Mouse (Mus musculus): ENCODE measurements around the gene Nelfb. TPM values are rescaled to one million over a fixed set of nuclear protein-coding genes. Genes with fewer than 3 reads are reported as not detected.

The Nelfb gene
- polyA plus RNA-seq, 1 experiment from 2014 or later = 137 TPM

GRCm38 (mm10) chr2:25185625-25186574 is 25.4 kb downstream of the Nelfb start:
- Histone ChIP-seq H3K9me3 (replicated peaks) (no peaks in the 10 kb centered on the region), H3K36me3 (no peaks in the 10 kb centered on the region), H3K4me1 (peaks cover 34% of the 10 kb centered on the region), H3K4me3 (peak overlapping the region; percentile 60), H3K27me3 (ENCODE audit: low read depth, poor library complexity, severe bottlenecking) (peaks cover 65% of the 10 kb centered on the region), H3K27ac (peak overlapping the region; percentile 89)
- DNase-seq (ENCODE audit: low spot score) = peak; percentile 85
- under 1% methylated on average over 64 of the region's 64 CpGs for WGBS

- whole genome bisulfite sequencing = 95% methylated on average over 7 of the region's 7 CpGs
- peak; percentile 23 for DNase-seq (ENCODE audit: low spot score)
- Histone ChIP-seq H3K4me1 (peaks cover 48% of the 10 kb centered on the region), H3K27ac (no peak overlapping the region), H3K4me3 (no peak overlapping the region), H3K27me3 (ENCODE audit: low read depth, poor library complexity, severe bottlenecking) (peaks cover 79% of the 10 kb centered on the region), H3K9me3 (replicated peaks) (no peaks in the 10 kb centered on the region), H3K36me3 (no peaks in the 10 kb centered on the region)
Measured at GRCm38 (mm10) chr2:25184496-25184895, 26.8 kb downstream of the Nelfb start.

DNA sequence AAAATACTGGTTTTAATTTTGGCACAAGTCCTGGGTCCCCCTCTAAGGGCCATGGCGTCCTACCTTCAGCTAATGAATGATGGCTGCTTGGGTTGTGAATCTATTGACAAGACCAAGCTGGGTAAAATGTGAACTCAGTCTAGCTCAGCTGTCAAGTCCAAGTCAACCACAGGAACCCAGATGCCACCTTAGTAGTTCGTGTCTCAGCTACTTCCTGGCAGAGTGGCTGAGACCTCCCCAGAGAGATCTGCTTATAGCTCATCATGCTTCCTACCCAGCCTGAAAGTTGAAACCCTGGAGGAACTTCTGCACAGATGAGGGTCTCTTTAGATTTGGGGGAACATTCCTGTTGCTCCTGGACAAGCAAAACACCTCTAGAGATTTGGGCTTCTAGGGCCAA is 28.0 kb downstream of the Nelfb start:
- Histone ChIP-seq H3K4me1 (peaks cover 60% of the 10 kb centered on the region), H3K27ac (no peak overlapping the region), H3K4me3 (no peak overlapping the region), H3K27me3 (ENCODE audit: low read depth, poor library complexity, severe bottlenecking) (peaks cover 91% of the 10 kb centered on the region), H3K36me3 (no peaks in the 10 kb centered on the region), H3K9me3 (replicated peaks) (no peaks in the 10 kb centered on the region)
- peak; percentile 25 for DNase-seq (ENCODE audit: low spot score)
- 72% methylated on average over 2 of the region's 2 CpGs for WGBS

GRCm38 (mm10) chr2:25182664-25183063 is 28.6 kb downstream of the Nelfb start:
- H3K27ac ChIP-seq = no peak overlapping the region
- no peak for DNase-seq (ENCODE audit: low spot score)
- peaks cover 97% of the 10 kb centered on the region for H3K27me3 ChIP-seq (ENCODE audit: low read depth, poor library complexity, severe bottlenecking)
- H3K9me3 ChIP-seq (replicated peaks) = no peaks in the 10 kb centered on the region
- H3K4me1 ChIP-seq = peaks cover 67% of the 10 kb centered on the region
- 25% methylated on average over 6 of the region's 6 CpGs for WGBS
- H3K36me3 ChIP-seq = no peaks in the 10 kb centered on the region
- H3K4me3 ChIP-seq = peak overlapping the region; percentile 64

DNA sequence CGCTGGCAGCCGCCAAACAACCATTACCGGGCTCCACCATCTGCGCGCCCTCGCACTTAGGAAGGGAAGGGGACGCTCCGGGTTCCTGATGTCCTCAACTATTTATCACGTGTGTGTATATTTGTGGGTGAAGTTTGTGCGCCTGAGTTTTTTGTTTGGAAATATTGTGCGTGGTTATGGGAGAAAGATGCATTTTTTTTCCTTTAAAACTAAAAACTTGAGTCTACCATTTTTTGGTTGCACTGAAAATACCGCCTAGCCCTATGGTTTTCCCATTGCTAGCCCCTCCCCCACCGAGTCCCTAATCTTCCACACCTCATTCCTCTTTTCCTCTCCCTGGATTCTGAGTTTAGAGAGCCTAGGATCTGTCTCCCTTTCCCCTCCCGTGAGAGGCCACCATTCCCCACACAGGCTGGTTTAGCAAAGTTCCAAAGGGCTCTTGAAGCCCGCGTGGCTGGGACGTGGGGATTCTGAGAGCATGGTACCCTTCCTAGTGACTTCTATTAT is 29.3 kb downstream of the Nelfb start:
- Histone ChIP-seq H3K27me3 (ENCODE audit: low read depth, poor library complexity, severe bottlenecking) (peaks cover 99% of the 10 kb centered on the region), H3K9me3 (replicated peaks) (no peaks in the 10 kb centered on the region), H3K4me1 (peaks cover 74% of the 10 kb centered on the region), H3K27ac (peak overlapping the region; percentile 75), H3K36me3 (no peaks in the 10 kb centered on the region), H3K4me3 (peak overlapping the region; percentile 64)
- under 1% methylated on average over 17 of the region's 17 CpGs for WGBS
- no peak for DNase-seq (ENCODE audit: low spot score)

- Histone ChIP-seq H3K9me3 (replicated peaks) (no peaks in the 10 kb centered on the region), H3K4me1 (peaks cover 78% of the 10 kb centered on the region), H3K27me3 (ENCODE audit: low read depth, poor library complexity, severe bottlenecking) (peaks cover 100% of the 10 kb centered on the region), H3K36me3 (no peaks in the 10 kb centered on the region), H3K4me3 (peak overlapping the region; percentile 64), H3K27ac (peak overlapping the region; percentile 75)
- WGBS = under 1% methylated on average over 100 of the region's 100 CpGs
- DNase-seq (ENCODE audit: low spot score) = peak; percentile 76
Measured at GRCm38 (mm10) chr2:25180973-25181890, 30.1 kb downstream of the Nelfb start.

- Histone ChIP-seq H3K27ac (peak within 1 kb of the TSS; percentile 75), H3K4me3 (peak within 1 kb of the TSS; percentile 64), H3K36me3 (no peaks in the 10 kb centered on the region), H3K27me3 (ENCODE audit: low read depth, poor library complexity, severe bottlenecking) (peaks cover 100% of the 10 kb centered on the region), H3K9me3 (replicated peaks) (no peaks in the 10 kb centered on the region), H3K4me1 (peaks cover 77% of the 10 kb centered on the region)
- 0% methylated on average over 35 of the region's 35 CpGs for WGBS
- peak; percentile 94 for DNase-seq (ENCODE audit: low spot score)
Measured at GRCm38 (mm10) chr2:25180478-25180903, 30.8 kb downstream of the Nelfb start, which contains the start of gene Nrarp. Gene Nrarp, plus strand, starts transcription at chr2:25180758.

GRCm38 (mm10) chr2:25179566-25180217 is 31.6 kb downstream of the Nelfb start:
- H3K27ac ChIP-seq = peak overlapping the region; percentile 75
- peaks cover 78% of the 10 kb centered on the region for H3K4me1 ChIP-seq
- no peaks in the 10 kb centered on the region for H3K9me3 ChIP-seq (replicated peaks)

GRCm38 (mm10) chr2:25178285-25178972 is 32.9 kb downstream of the Nelfb start:
- H3K9me3 ChIP-seq (replicated peaks) = no peaks in the 10 kb centered on the region
- H3K27me3 ChIP-seq (ENCODE audit: low read depth, poor library complexity, severe bottlenecking) = peaks cover 84% of the 10 kb centered on the region
- peak overlapping the region; percentile 80; the same call in 1 of the 2 replicates for H3K27ac ChIP-seq
- H3K4me1 ChIP-seq = peaks cover 78% of the 10 kb centered on the region
- 26% methylated on average over 10 of the region's 10 CpGs for WGBS
- DNase-seq (ENCODE audit: low spot score) = peak; percentile 34
- H3K4me3 ChIP-seq = peak overlapping the region; percentile 14; the same call in 1 of the 2 replicates
- H3K36me3 ChIP-seq = no peaks in the 10 kb centered on the region

More at GRCm38 (mm10) chr2:25179566-25180217, 31.6 kb downstream of the Nelfb start:
- peaks cover 97% of the 10 kb centered on the region for H3K27me3 ChIP-seq (ENCODE audit: low read depth, poor library complexity, severe bottlenecking)
- peak overlapping the region; percentile 64 for H3K4me3 ChIP-seq
- DNase-seq (ENCODE audit: low spot score) = peak; percentile 35
- 26% methylated on average over 15 of the region's 15 CpGs for whole genome bisulfite sequencing
- no peaks in the 10 kb centered on the region for H3K36me3 ChIP-seq

DNA sequence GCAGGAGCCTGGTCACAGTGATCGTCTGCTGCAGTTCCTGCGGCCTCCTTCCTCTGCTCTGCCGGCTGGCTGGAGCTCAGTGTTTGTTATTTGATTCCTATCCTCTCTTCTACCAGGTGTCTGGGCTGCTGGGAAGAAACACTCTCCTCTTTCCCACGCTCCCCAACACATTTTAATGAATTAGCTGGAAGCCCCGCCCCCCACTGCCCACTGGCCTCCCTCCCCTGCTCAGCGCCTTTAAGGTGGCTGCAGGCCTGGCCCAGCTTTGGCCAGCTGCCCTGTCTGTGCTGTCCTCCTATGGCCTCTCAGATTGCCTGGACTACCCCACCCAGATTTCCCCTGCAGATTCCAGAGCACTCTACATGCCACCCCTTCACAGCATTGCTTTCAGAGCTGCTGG is 33.6 kb downstream of the Nelfb start:
- WGBS = 4% methylated on average over 6 of the region's 6 CpGs
- Histone ChIP-seq H3K4me3 (peak overlapping the region; percentile 30), H3K9me3 (replicated peaks) (no peaks in the 10 kb centered on the region)

GRCm38 (mm10) chr2:25177076-25177475 is 34.2 kb downstream of the Nelfb start:
- Histone ChIP-seq H3K4me1 (peaks cover 72% of the 10 kb centered on the region), H3K4me3 (peak overlapping the region; percentile 30), H3K27me3 (ENCODE audit: low read depth, poor library complexity, severe bottlenecking) (peaks cover 71% of the 10 kb centered on the region), H3K36me3 (no peaks in the 10 kb centered on the region), H3K27ac (peak overlapping the region; percentile 80), H3K9me3 (replicated peaks) (no peaks in the 10 kb centered on the region)
- 22% methylated on average over 4 of the region's 4 CpGs for WGBS
- DNase-seq (ENCODE audit: low spot score) = no peak

More for the DNA sequence above, 33.6 kb downstream of the Nelfb start:
- Histone ChIP-seq H3K27me3 (ENCODE audit: low read depth, poor library complexity, severe bottlenecking) (peaks cover 77% of the 10 kb centered on the region), H3K27ac (peak overlapping the region; percentile 80), H3K36me3 (no peaks in the 10 kb centered on the region), H3K4me1 (peaks cover 78% of the 10 kb centered on the region)
- peak; percentile 68 for DNase-seq (ENCODE audit: low spot score)
